Mouse (Mus musculus): Measurements from ENCODE around the gene Spindoc.

DNA sequence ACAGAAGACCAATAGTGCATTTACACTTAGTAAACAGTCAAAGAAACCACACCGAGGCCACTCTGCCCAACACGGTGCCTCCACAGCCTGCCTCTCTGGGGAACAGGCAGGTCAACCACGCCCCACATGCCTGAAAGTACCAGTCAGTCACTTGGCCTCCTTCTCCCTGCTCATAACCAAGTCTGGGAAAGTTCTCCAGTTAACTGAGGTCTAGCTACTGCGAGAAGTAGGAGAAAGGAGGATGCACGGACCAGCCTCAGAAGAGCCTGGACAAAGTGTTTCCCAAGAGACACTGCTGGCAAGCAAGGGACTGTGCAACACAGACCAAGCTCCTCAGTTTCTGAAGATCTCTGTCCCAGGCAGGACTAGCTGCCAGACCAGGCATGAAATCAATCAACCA is 43.8 kb downstream of the Spindoc start:
- TF ChIP-seq CTCF (IDR thresholded peaks at IDR 0.05) (no peak), EP300 (IDR thresholded peaks at IDR 0.05) (no peak)
